Mouse (Mus musculus): ENCODE results near the gene Taf10.

Gene Taf10

DNA sequence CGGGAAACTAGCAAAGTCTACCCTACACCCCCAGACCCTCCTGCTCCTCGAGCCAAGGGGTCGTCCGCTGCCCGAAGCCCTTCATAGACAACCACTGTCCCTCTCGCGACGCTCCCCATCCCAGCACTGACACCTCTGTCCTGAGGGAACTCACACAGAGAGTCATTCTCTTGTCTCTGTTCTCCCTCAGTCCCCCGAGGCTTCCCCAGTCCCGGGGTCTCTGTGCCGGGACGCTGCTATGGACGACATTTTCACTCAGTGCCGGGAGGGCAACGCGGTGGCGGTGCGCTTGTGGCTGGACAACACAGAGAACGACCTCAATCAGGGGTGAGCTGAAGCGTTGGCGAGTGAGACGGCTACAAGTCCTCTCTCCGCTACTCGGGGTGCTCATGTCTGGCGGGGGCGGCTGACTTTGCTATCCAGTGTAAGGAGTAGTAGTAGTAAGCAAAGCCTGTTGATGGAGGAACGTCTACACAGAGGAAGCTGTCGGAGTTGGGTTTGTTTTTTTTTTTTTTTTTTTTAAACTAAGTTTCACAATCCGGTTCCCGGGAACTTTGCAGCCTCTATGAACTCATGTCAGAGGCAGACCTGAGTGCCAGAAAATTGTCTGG is 7.1 kb downstream of the Taf10 start, which contains the start of gene Rrp8:
Rrp8 (minus strand) TSS at position 475 of the 611 bp plus-strand sequence.
- no peak for TF ChIP-seq GATA4 (IDR thresholded peaks at IDR 0.05; ENCODE audit: insufficient replicate concordance, low read length)

DNA sequence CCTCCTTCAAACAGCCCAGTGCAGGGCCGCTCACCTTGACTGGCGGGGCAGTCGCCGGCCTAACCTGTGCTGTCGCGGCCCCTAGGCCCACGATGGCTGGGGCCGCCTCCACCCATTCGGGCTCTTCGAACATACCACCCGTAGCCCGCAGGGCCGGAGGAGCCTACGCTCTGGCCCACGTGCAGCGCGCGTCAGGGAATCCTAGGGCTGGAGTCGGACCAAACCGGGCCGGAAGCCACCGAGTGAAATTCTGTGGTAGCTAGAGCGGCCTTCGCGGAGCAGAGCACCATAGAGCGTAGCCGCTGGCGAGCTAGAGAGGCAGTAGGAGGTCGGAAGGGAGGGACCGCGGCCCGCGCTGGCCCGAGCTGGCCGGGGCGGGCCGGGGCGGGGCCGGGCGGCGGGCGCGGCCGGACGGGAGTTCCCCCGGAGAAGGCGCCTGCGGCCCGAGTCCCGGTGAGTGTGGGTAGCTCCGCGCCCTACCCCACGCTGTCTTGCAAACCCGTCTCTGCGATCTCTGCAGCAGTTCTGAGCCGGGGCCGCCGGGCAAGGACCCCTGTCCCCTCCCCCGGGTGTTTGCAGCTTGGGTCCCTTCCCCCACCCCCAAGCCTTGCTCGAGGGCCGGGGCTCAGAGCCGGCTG is 7.8 kb downstream of the Taf10 start, which contains the start of gene Ilk:
Ilk (plus strand) TSS at position 329 of the 638 bp plus-strand sequence.
- TF ChIP-seq GATA4 (IDR thresholded peaks at IDR 0.05; ENCODE audit: insufficient replicate concordance, low read length) = no peak; the same call in 1 of the 2 replicates

- TF ChIP-seq GATA4 (IDR thresholded peaks at IDR 0.05; ENCODE audit: insufficient replicate concordance, low read length) = no peak
Measured at GRCm38 (mm10) chr7:105734826-105735225, 9.3 kb downstream of the Taf10 start.

- TF ChIP-seq GATA4 (IDR thresholded peaks at IDR 0.05; ENCODE audit: insufficient replicate concordance, low read length) = no peak
Measured at GRCm38 (mm10) chr7:105733836-105734235, 10.3 kb downstream of the Taf10 start.

- TF ChIP-seq GATA4 (IDR thresholded peaks at IDR 0.05; ENCODE audit: insufficient replicate concordance, low read length) = no peak
Measured at GRCm38 (mm10) chr7:105728701-105729428, 15.3 kb downstream of the Taf10 start.

GRCm38 (mm10) chr7:105726980-105727325 is 17.2 kb downstream of the Taf10 start:
- TF ChIP-seq GATA4 (IDR thresholded peaks at IDR 0.05; ENCODE audit: insufficient replicate concordance, low read length) = no peak

DNA sequence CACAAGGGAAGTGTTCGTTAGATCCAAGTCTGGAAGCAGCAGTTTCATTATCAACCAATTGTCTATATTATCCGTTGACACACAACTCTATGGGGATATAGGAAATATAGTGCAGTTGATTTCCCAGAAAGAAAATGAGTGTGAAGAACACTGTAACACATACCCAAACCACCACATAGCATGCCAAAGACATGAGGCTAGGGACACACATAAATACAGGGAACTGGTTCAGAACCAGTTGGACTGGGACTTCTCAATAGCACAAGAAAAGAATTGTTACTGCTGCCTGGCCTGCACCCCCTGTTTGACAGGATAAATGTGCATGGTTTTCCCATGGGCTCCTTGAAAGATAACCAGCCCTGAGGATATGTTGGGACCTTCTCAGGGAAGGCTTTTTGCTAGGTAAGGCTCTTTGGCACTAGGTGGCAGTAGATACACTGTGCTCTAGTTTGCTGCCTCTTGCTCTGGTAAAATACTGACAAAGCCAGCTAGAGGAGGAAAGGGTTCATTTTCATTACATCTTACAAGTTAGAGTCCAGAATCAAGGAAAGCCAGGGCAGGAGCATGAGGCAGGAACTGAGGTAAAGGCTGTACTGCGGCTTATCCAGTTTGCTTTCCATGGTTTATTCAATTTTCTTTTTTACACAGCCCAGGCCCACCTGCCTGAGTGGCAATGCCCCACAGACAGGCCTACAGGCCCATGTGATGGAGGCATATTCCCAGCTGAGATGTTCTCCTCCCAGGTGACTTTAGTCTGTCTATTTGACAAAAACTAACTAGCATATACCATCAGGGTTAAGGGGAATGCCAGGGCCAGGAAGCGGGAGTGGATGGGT is 17.8 kb downstream of the Taf10 start:
- TF ChIP-seq GATA4 (IDR thresholded peaks at IDR 0.05; ENCODE audit: insufficient replicate concordance, low read length) = no peak

- no peak for TF ChIP-seq GATA4 (IDR thresholded peaks at IDR 0.05; ENCODE audit: insufficient replicate concordance, low read length)
Measured at GRCm38 (mm10) chr7:105721916-105722315, 22.2 kb downstream of the Taf10 start.

DNA sequence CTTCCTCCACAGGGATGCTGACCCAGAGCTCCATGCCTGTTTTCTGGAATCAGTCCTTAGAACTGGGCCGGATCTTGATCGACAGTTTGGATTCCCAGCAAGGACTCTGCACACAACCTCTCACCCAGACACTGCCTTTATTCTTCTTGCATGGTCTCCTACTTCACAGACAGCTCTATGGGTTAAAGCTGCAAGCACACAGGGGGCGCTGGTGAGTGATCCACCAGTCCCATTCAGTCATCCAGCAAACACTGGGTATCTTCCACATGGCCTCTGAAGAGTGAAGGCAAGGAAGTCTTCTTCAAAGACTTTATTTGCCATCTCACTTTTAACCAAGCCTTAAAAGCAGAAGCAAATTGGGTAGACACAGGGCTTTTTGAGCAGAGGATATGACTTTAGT is 28.8 kb downstream of the Taf10 start:
- TF ChIP-seq GATA4 (IDR thresholded peaks at IDR 0.05; ENCODE audit: insufficient replicate concordance, low read length) = no peak

GRCm38 (mm10) chr7:105708733-105709132 is 35.4 kb downstream of the Taf10 start:
- no peak for TF ChIP-seq GATA4 (IDR thresholded peaks at IDR 0.05; ENCODE audit: insufficient replicate concordance, low read length)

DNA sequence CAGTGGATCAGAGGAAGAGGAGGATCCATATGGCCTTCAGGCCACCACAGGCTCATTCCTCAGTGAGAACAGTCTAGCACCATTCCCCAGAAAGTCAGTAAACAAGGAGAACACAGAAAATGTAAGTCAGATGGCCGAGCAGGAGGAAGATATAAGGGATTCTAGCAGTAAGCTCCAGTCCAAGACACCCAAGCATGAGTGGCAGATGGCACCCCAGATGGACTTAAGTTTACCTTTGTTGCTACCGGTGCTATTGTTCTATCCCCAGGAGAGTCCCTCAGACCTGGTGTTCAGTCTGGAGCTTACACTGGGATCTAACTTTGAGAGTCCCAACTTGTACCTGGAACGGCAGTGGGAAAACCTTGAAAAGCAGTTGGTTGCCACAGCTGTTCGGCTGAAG is 40.3 kb downstream of the Taf10 start:
- TF ChIP-seq GATA4 (IDR thresholded peaks at IDR 0.05; ENCODE audit: insufficient replicate concordance, low read length) = no peak

DNA sequence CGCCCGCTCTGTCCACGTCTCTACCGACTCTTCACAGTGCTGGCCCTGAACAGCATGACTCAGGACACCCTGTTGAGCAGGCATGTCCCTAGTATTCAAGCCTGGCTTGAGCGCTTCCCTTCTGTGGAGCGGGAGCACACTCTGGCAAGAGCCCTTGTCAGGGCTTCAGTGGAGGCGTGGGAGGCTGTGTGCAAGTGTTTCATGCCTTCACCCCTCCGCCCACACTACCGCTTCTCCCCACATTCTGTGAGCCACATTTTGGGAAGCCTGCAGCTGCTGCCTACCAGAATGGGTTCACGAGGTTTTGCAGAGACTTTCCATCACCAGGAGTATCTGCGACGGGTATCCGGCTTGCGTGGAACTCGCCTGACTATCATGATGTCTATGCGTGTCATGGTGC is 41.0 kb downstream of the Taf10 start:
- TF ChIP-seq GATA4 (IDR thresholded peaks at IDR 0.05; ENCODE audit: insufficient replicate concordance, low read length) = no peak

DNA sequence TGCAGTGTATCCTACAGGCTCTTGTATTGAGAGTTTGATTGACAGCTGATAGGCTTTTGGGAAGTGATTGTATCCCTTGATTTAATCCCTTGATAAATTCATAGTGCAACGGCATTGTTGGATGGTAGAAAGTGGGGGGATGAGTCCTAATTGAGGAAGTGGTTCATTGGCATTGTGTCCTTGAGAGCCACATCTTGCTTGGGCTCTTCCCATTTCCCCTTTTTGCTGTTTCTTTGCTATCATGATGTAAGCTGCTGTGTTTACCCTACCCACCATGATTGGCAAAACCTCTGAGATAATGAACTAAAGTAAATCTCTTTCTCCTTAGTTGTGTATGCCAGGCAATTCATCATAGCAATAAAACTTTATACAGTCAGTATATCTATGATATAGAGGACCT is 53.3 kb downstream of the Taf10 start:
- TF ChIP-seq GATA4 (IDR thresholded peaks at IDR 0.05; ENCODE audit: insufficient replicate concordance, low read length) = no peak
